Mouse (Mus musculus) intestine, embryonic 15.5 days (tissue): ENCODE data around the gene Nbeal2. TPM values are rescaled to one million over a fixed set of nuclear protein-coding genes. Genes with fewer than 3 reads are reported as not detected.
A peak's percentile ranks its signal among the peaks of the same experiment; 100 is the strongest.

Experiments
- ATAC-seq: fragments of 200-750 bp; cut with Nextera tagmentation; 2 replicates; pipeline ENCODE4 v1.8.0; 2017; ENCODE audit warnings: moderate TSS enrichment, moderate library complexity
- H3K27ac ChIP-seq: fragments of 300-500 bp; sonication (generic); 2 replicates; pipeline ENCODE4 v1.5.1; 2015; ENCODE audit warnings: mild to moderate bottlenecking, inconsistent platforms
- H3K27me3 ChIP-seq: fragments of 300-500 bp; sonication (generic); replicated peaks from 2 replicates; pipeline ENCODE4 v1.6.1; 2015; ENCODE audit warnings: inconsistent platforms
- H3K36me3 ChIP-seq: fragments of 300-500 bp; sonication (generic); 2 replicates; pipeline ENCODE4 v1.6.1; 2015; ENCODE audit warnings: inconsistent platforms
- H3K4me1 ChIP-seq: fragments of 300-500 bp; sonication (generic); replicated peaks from 2 replicates; pipeline ENCODE4 v1.6.1; 2015; ENCODE audit warnings: inconsistent platforms
- H3K4me2 ChIP-seq: fragments of 300-500 bp; sonication (generic); replicated peaks from 2 replicates; pipeline ENCODE4 v1.6.1; 2015; ENCODE audit warnings: mild to moderate bottlenecking, inconsistent platforms
- H3K4me3 ChIP-seq: fragments of 300-500 bp; sonication (generic); replicated peaks from 2 replicates; pipeline ENCODE4 v1.5.1; 2015; ENCODE audit warnings: inconsistent platforms
- H3K9ac ChIP-seq: fragments of 300-500 bp; sonication (generic); 2 replicates; pipeline ENCODE4 v1.6.1; 2015; ENCODE audit warnings: inconsistent platforms
- H3K9me3 ChIP-seq: fragments of 300-500 bp; sonication (generic); 2 replicates; pipeline ENCODE4 v1.6.1; 2016; ENCODE audit warnings: inconsistent platforms
- WGBS: fragments of 180-500 bp; shearing (Covaris S2); methylation state at CpG from one replicate; pipeline ENCODE4 v1.1.7; 2015; 5-methylcytosine and 5-hydroxymethylcytosine counted together
- polyA plus RNA-seq: library from polyadenylated mRNA; unstranded; fragments of >200 nt; fragmentation: Nextera tagmentation; extraction: Ambion mirVana; gene quantifications from 2 replicates; pipeline ENCODE4 v1.2.1, GENCODE M21; 2015

Gene Nbeal2
- 3.6 and 4.9 TPM in 2 replicates for polyA plus RNA-seq

- peaks cover 20% of the 10 kb centered on the region for H3K27me3 ChIP-seq
- H3K9ac ChIP-seq = peak within 1 kb of the TSS; percentile 63
- peak; percentile 89 for ATAC-seq
- H3K4me2 ChIP-seq = peak within 1 kb of the TSS; percentile 94
- WGBS = under 1% methylated on average over 75 of the region's 75 CpGs
- no peaks in the 10 kb centered on the region for H3K36me3 ChIP-seq
- peak within 1 kb of the TSS; percentile 66 for H3K4me3 ChIP-seq
- H3K9me3 ChIP-seq = no peaks in the 10 kb centered on the region
- H3K27ac ChIP-seq = peak within 1 kb of the TSS; percentile 74
- H3K4me1 ChIP-seq = peaks cover 21% of the 10 kb centered on the region
Measured at GRCm38 (mm10) chr9:110653655-110654461, at the start of gene Nbeal2. Gene Nbeal2, minus strand, starts transcription at chr9:110654161.

- Histone ChIP-seq H3K9me3 (no peaks in the 10 kb centered on the region), H3K27me3 (no peaks in the 10 kb centered on the region), H3K9ac (no peak overlapping the region), H3K36me3 (peaks cover 4% of the 10 kb centered on the region; the same call in 1 of the 2 replicates), H3K4me1 (peaks cover 19% of the 10 kb centered on the region), H3K4me2 (no peak overlapping the region), H3K4me3 (no peak overlapping the region), H3K27ac (no peak overlapping the region)
- no peak for ATAC-seq
- 82% methylated on average over 1 of the region's 1 CpGs for WGBS
Measured at GRCm38 (mm10) chr9:110702848-110703247, 48.9 kb upstream of the Nbeal2 start.

- H3K4me2 ChIP-seq = no peak overlapping the region; the same call in 1 of the 2 replicates
- no peaks in the 10 kb centered on the region for H3K27me3 ChIP-seq
- ATAC-seq = peak; percentile 31
- no peaks in the 10 kb centered on the region for H3K9me3 ChIP-seq
- 81% methylated on average over 11 of the region's 12 CpGs for WGBS
- H3K27ac ChIP-seq = no peak overlapping the region
- peaks cover 22% of the 10 kb centered on the region for H3K4me1 ChIP-seq
- no peak overlapping the region for H3K4me3 ChIP-seq
- H3K9ac ChIP-seq = no peak overlapping the region
- peaks cover 4% of the 10 kb centered on the region; the same call in 1 of the 2 replicates for H3K36me3 ChIP-seq
Measured at GRCm38 (mm10) chr9:110701114-110702032, 47.4 kb upstream of the Nbeal2 start.

- Histone ChIP-seq H3K4me2 (no peak overlapping the region), H3K4me1 (peaks cover 22% of the 10 kb centered on the region), H3K4me3 (no peak overlapping the region), H3K9me3 (no peaks in the 10 kb centered on the region), H3K27me3 (no peaks in the 10 kb centered on the region), H3K36me3 (no peaks in the 10 kb centered on the region), H3K27ac (no peak overlapping the region), H3K9ac (no peak overlapping the region)
- peak; percentile 72 for ATAC-seq
- WGBS = 65% methylated on average over 3 of the region's 3 CpGs
Measured at GRCm38 (mm10) chr9:110699574-110699973, 45.6 kb upstream of the Nbeal2 start.

GRCm38 (mm10) chr9:110697465-110697864 is 43.5 kb upstream of the Nbeal2 start:
- Histone ChIP-seq H3K4me1 (peaks cover 13% of the 10 kb centered on the region), H3K27me3 (no peaks in the 10 kb centered on the region), H3K4me3 (no peak overlapping the region), H3K9me3 (no peaks in the 10 kb centered on the region), H3K36me3 (no peaks in the 10 kb centered on the region), H3K27ac (no peak overlapping the region), H3K4me2 (no peak overlapping the region), H3K9ac (no peak overlapping the region)
- ATAC-seq = no peak
- 73% methylated on average over 3 of the region's 3 CpGs for WGBS

GRCm38 (mm10) chr9:110696427-110696826 is 42.5 kb upstream of the Nbeal2 start:
- peaks cover 8% of the 10 kb centered on the region; the same call in 1 of the 2 replicates for H3K4me1 ChIP-seq
- H3K4me2 ChIP-seq = no peak overlapping the region
- no peak for ATAC-seq
- 92% methylated on average over 5 of the region's 5 CpGs for WGBS
- H3K27ac ChIP-seq = no peak overlapping the region
- H3K36me3 ChIP-seq = no peaks in the 10 kb centered on the region
- H3K27me3 ChIP-seq = no peaks in the 10 kb centered on the region
- H3K9ac ChIP-seq = no peak overlapping the region
- H3K4me3 ChIP-seq = no peak overlapping the region
- H3K9me3 ChIP-seq = no peaks in the 10 kb centered on the region

GRCm38 (mm10) chr9:110695165-110695755 is 41.3 kb upstream of the Nbeal2 start:
- Histone ChIP-seq H3K27ac (no peak overlapping the region), H3K4me1 (peaks cover 6% of the 10 kb centered on the region), H3K9ac (no peak overlapping the region), H3K9me3 (no peaks in the 10 kb centered on the region), H3K4me2 (no peak overlapping the region), H3K36me3 (no peaks in the 10 kb centered on the region), H3K4me3 (no peak overlapping the region), H3K27me3 (no peaks in the 10 kb centered on the region)
- 78% methylated on average over 4 of the region's 4 CpGs for WGBS
- ATAC-seq = no peak

GRCm38 (mm10) chr9:110689261-110689779 is 35.4 kb upstream of the Nbeal2 start:
- no peak overlapping the region for H3K4me3 ChIP-seq
- peaks cover 31% of the 10 kb centered on the region for H3K4me1 ChIP-seq
- H3K9me3 ChIP-seq = no peaks in the 10 kb centered on the region
- H3K4me2 ChIP-seq = peak overlapping the region; percentile 52
- no peaks in the 10 kb centered on the region for H3K27me3 ChIP-seq
- peak overlapping the region; percentile 73 for H3K27ac ChIP-seq
- ATAC-seq = peak; percentile 81
- 0 out of 2 replicates have a peak overlapping the region, but pooled peaks have one; percentile 13 for H3K9ac ChIP-seq
- no peaks in the 10 kb centered on the region for H3K36me3 ChIP-seq
- WGBS = 54% methylated on average over 8 of the region's 8 CpGs

- Histone ChIP-seq H3K27me3 (no peaks in the 10 kb centered on the region), H3K36me3 (no peaks in the 10 kb centered on the region), H3K9ac (no peak overlapping the region), H3K4me1 (peaks cover 45% of the 10 kb centered on the region), H3K4me3 (no peak overlapping the region), H3K4me2 (no peak overlapping the region), H3K27ac (no peak overlapping the region), H3K9me3 (no peaks in the 10 kb centered on the region)
- no peak for ATAC-seq
- 86% methylated on average over 2 of the region's 2 CpGs for WGBS
Measured at GRCm38 (mm10) chr9:110687846-110688245, 33.9 kb upstream of the Nbeal2 start.

- WGBS = 53% methylated on average over 5 of the region's 5 CpGs
- H3K4me3 ChIP-seq = no peak overlapping the region
- H3K4me1 ChIP-seq = peaks cover 48% of the 10 kb centered on the region
- H3K9ac ChIP-seq = no peak overlapping the region
- no peaks in the 10 kb centered on the region for H3K36me3 ChIP-seq
- H3K9me3 ChIP-seq = no peaks in the 10 kb centered on the region
- H3K27me3 ChIP-seq = no peaks in the 10 kb centered on the region
- H3K4me2 ChIP-seq = no peak overlapping the region
- no peak overlapping the region for H3K27ac ChIP-seq
- ATAC-seq = no peak
Measured at GRCm38 (mm10) chr9:110687061-110687460, 33.1 kb upstream of the Nbeal2 start.

GRCm38 (mm10) chr9:110686472-110686871 is 32.5 kb upstream of the Nbeal2 start:
- Histone ChIP-seq H3K9me3 (no peaks in the 10 kb centered on the region), H3K9ac (no peak overlapping the region), H3K27me3 (no peaks in the 10 kb centered on the region), H3K27ac (no peak overlapping the region), H3K4me2 (no peak overlapping the region), H3K4me3 (no peak overlapping the region), H3K36me3 (no peaks in the 10 kb centered on the region), H3K4me1 (peaks cover 50% of the 10 kb centered on the region)
- no peak for ATAC-seq
- 57% methylated on average over 3 of the region's 3 CpGs for WGBS

- WGBS = 70% methylated on average over 5 of the region's 5 CpGs
- peak; percentile 74 for ATAC-seq
- Histone ChIP-seq H3K9ac (no peak overlapping the region), H3K36me3 (no peaks in the 10 kb centered on the region), H3K4me1 (peaks cover 50% of the 10 kb centered on the region), H3K4me3 (no peak overlapping the region), H3K27ac (peak overlapping the region; percentile 84), H3K4me2 (no peak overlapping the region; the same call in 1 of the 2 replicates), H3K9me3 (no peaks in the 10 kb centered on the region), H3K27me3 (no peaks in the 10 kb centered on the region)
Measured at GRCm38 (mm10) chr9:110685591-110685990, 31.6 kb upstream of the Nbeal2 start.
